Mouse (Mus musculus) adipose tissue, adult 10 weeks (tissue): Measurements from ENCODE around the gene Olfr1303. TPM values are rescaled to one million over a fixed set of nuclear protein-coding genes. Genes with fewer than 3 reads are reported as not detected.

Experiments
- polyA plus RNA-seq: library from polyadenylated mRNA; stranded (reverse); fragments of 350-450 nt; fragmentation: Illumina TruSeq; extraction: RNeasy Lipid Tissue Mini Kit (QIAGEN cat#74804); gene quantifications from one replicate; pipeline ENCODE4 v1.2.3, GENCODE M21; 2014; ENCODE audit warnings: low read depth, low replicate concordance

Gene Olfr1303
- not detected for polyA plus RNA-seq

DNA sequence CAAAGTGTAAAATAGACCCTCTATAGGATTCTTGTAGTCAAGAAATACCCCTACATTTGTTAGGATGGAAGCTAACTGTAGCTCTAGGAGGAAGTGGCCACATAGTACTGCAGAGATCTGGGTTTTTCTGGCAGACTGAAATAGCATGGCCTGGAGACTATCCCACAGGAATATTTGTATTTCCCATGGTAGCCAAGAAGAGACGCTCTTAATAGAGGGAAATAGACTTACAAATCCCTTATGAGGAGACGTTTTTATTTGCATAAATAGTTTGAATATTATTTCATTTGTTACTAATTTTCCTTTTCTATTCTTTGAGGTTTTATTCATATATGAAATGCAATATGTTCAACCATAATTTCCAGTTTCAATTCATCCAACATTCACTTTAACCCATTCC, at the start of gene Olfr1303:
Gene Olfr1303 (minus strand): TSS at position 101 of the 400 bp plus-strand sequence.

DNA sequence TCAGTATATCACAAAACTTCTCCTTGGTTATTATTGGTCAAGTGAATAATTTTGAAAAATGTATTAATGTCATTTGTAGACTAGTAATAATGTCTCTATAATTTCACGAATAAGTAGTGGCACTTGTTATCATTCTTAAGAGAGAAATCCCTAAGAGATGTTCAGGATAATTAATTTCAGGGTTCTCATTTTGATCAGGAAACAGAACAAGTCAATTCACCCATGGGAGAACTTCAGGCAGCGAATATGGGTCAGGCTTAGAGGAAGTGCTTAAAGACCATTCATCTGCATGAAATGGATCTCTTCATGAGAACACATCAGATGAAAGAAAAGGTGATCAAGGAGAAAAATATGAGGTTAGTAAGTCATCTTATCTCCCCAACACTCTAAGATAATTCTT, 43.0 kb downstream of the Olfr1303 start, which contains the start of gene Olfr1302:
Gene Olfr1302 (plus strand): TSS at position 301 of the 400 bp plus-strand sequence.

Other genes with a start within 250 kb of the Olfr1303 start
- gene Olfr1297, start 193.8 kb downstream of the Olfr1303 start, polyA plus RNA-seq = not detected
- gene Olfr1298, start 171.1 kb downstream of the Olfr1303 start, polyA plus RNA-seq = not detected
- gene Olfr1299, start 158.9 kb downstream of the Olfr1303 start, polyA plus RNA-seq = not detected
- not detected for gene Olfr1301, start 69.3 kb downstream of the Olfr1303 start, polyA plus RNA-seq
- not detected for gene Olfr1302, start 42.9 kb downstream of the Olfr1303 start, polyA plus RNA-seq
- not detected for gene Olfr1305, start 56.8 kb upstream of the Olfr1303 start, polyA plus RNA-seq
- not detected for gene Olfr1306, start 95.9 kb upstream of the Olfr1303 start, polyA plus RNA-seq
- not detected for gene Olfr1307, start 129.1 kb upstream of the Olfr1303 start, polyA plus RNA-seq
- not detected for gene Olfr1308, start 144.6 kb upstream of the Olfr1303 start, polyA plus RNA-seq
- not detected for gene Olfr1309, start 169.9 kb upstream of the Olfr1303 start, polyA plus RNA-seq
- not detected for gene Olfr1310, start 192.4 kb upstream of the Olfr1303 start, polyA plus RNA-seq
- gene Olfr1311, start 204.1 kb upstream of the Olfr1303 start, polyA plus RNA-seq = not detected
- gene Olfr1312, start 229.9 kb upstream of the Olfr1303 start, polyA plus RNA-seq = not detected